Mouse (Mus musculus) kidney, adult 2 months (tissue): ENCODE data around the gene Frem1.
A peak's percentile ranks its signal among the peaks of the same experiment; 100 is the strongest.

Source experiments
- CTCF ChIP-seq: fragments of 200-500 bp; conservative IDR thresholded peaks from 2 replicates; pipeline ENCODE4 v1.5.1; 2011; ENCODE audit warnings: low read depth, mild to moderate bottlenecking, control low read depth, low read length, moderate library complexity, mixed read lengths; ENCODE audit not compliant: insufficient read depth, insufficient read length
- POLR2A ChIP-seq: fragments of 200-500 bp; IDR thresholded peaks from one replicate; pipeline ENCODE4 v1.6.1; 2011; ENCODE audit warnings: low read depth, low read length, control low read depth

DNA sequence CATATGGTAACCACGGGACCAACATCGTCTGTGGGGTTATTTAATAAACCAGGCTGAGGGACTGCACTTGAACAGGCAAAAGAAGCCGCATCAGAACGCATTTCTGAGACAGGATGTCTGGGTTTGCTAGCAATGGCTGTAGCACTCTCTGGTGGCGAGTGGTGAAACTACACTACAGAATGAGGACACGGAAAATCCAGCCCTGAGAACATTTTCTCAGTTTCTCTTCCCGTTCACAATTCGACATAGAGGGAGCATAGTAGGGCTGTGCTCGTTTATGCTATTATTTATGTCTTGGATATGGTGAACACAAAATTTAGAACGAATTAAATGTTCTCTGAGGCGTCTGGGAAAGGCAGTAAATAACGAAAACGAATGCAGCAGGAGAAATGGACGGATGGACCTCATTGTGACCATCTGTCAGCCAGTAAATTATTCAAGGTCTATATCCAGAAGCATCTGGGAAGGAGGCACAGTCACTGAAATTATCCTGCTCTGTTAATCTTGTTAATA is 118.4 kb downstream of the Frem1 start:
- TF ChIP-seq CTCF (peak; percentile 92), POLR2A (no peak)
